In the genomic region with DNA sequence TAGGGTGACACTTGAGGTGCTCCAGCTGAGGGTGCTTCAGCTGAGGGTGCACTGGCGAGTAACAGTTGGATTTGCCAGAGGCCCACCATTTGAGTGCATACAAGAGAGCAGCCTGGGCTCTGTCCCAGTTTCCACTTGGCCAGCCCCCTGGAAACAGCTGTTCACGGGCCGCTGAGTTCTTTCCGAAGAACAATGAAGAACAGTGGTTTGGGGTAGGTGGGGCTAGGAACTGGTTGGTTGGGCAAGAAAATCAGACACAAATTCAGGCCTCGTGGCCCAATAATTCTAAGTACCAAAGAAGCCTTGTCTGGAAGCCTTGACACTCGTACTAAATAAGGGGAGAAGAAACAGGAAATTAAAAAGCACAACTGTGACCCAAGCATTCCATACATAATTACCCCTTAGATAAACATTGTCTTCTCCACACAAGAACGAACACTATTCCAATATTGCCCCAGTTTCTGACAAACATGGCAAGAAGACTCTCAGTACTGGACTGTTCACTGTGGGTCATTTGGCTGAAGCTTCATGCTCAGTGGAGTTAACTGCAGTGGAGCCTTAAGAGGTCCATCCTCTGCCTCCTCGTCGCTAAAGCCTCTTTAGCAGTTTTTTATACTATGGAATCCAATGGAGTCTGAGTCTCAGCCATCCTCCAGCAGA, we compare ENCODE assay signal across 10 mouse cellular contexts.
DNase-seq lines count a peak whose midpoint lies in the region; ATAC-seq and TF ChIP-seq lines count a peak whose summit lies in the region.
"Had no signal": no experiment of that assay in that cellular context is flagged by ENCODE, and none has a peak within 500 bp of the region (broad histone marks: within the 10 kb centered on the region; RNA-seq: fewer than 3 reads in every experiment).

No protein-coding gene starts in this region.

- H3K4me1 ChIP-seq in forebrain, embryonic 10.5 days: peaks cover 8% of the 10 kb centered on the region
- no peaks in the 10 kb centered on the region for H3K4me1 ChIP-seq in forebrain, postnatal 0 days (ENCODE audit: insufficient read depth)
- H3K4me1 ChIP-seq in lung, embryonic 15.5 days: peaks cover 10% of the 10 kb centered on the region
- H3K4me1 ChIP-seq: hindbrain, embryonic 15.5 days; midbrain, embryonic 12.5 days had no signal

- no peak overlapping the region for H3K9ac ChIP-seq in forebrain, postnatal 0 days
- no peak overlapping the region for H3K9ac ChIP-seq in lung, embryonic 15.5 days
- H3K9ac ChIP-seq: hindbrain, embryonic 15.5 days; midbrain, embryonic 12.5 days had no signal

- H3K36me3 ChIP-seq in forebrain, embryonic 10.5 days (replicated peaks): no peaks in the 10 kb centered on the region
- no peaks in the 10 kb centered on the region for H3K36me3 ChIP-seq in forebrain, postnatal 0 days (ENCODE audit: insufficient read depth)
- no peaks in the 10 kb centered on the region for H3K36me3 ChIP-seq in lung, embryonic 15.5 days
- H3K36me3 ChIP-seq: hindbrain, embryonic 15.5 days; midbrain, embryonic 12.5 days had no signal

- H3K27ac ChIP-seq in forebrain, embryonic 10.5 days: peak overlapping the region; percentile 26; the same call in 1 of the 2 replicates
- H3K27ac ChIP-seq in forebrain, postnatal 0 days (ENCODE audit: low read depth, low read length): no peak overlapping the region
- 0 out of 2 replicates have a peak overlapping the region, but pooled peaks have one; percentile 12 for H3K27ac ChIP-seq in lung, embryonic 15.5 days
- H3K27ac ChIP-seq: hindbrain, embryonic 15.5 days; midbrain, embryonic 12.5 days had no signal

- no peaks in the 10 kb centered on the region for H3K27me3 ChIP-seq in forebrain, embryonic 10.5 days (ENCODE audit: poor library complexity, severe bottlenecking)
- H3K27me3 ChIP-seq in forebrain, postnatal 0 days (ENCODE audit: insufficient read depth, low read length): no peaks in the 10 kb centered on the region
- no peaks in the 10 kb centered on the region for H3K27me3 ChIP-seq in lung, embryonic 15.5 days
- H3K27me3 ChIP-seq: hindbrain, embryonic 15.5 days had no signal

- H3K4me2 ChIP-seq in forebrain, postnatal 0 days (ENCODE audit: low read depth): no peak overlapping the region
- no peak overlapping the region for H3K4me2 ChIP-seq in lung, embryonic 15.5 days
- H3K4me2 ChIP-seq: hindbrain, embryonic 15.5 days; midbrain, embryonic 12.5 days had no signal

- no peaks in the 10 kb centered on the region for H3K9me3 ChIP-seq in forebrain, embryonic 10.5 days
- H3K9me3 ChIP-seq in forebrain, postnatal 0 days (ENCODE audit: low read length): no peaks in the 10 kb centered on the region
- no peaks in the 10 kb centered on the region for H3K9me3 ChIP-seq in lung, embryonic 15.5 days
- H3K9me3 ChIP-seq: hindbrain, embryonic 15.5 days; midbrain, embryonic 12.5 days had no signal

- ATAC-seq in forebrain, postnatal 0 days: no peak
- ATAC-seq in lung, embryonic 15.5 days (ENCODE audit: borderline replicate concordance, extremely low read depth, low FRiP score, low TSS enrichment): peak; percentile 74

- H3K4me3 ChIP-seq in forebrain, embryonic 10.5 days: no peak overlapping the region
- no peak overlapping the region for H3K4me3 ChIP-seq in forebrain, postnatal 0 days (ENCODE audit: low read depth, low read length)
- no peak overlapping the region for H3K4me3 ChIP-seq in lung, embryonic 15.5 days
- H3K4me3 ChIP-seq: hindbrain, embryonic 15.5 days; midbrain, embryonic 12.5 days had no signal

- DNase-seq in forebrain, embryonic 10.5 days (ENCODE audit: extremely low spot score, low spot score): no peak
- DNase-seq in forebrain, postnatal 0 days: no peak
- peak; percentile 62 for DNase-seq in fibroblast of lung, adult 2 months (ENCODE audit: low read depth)
- DNase-seq in kidney, adult 9 months: peak; percentile 27
- no peak for DNase-seq in thymus, postnatal 14 days
- no peak for DNase-seq in thymus, postnatal 4 days
- no peak for DNase-seq in cerebellum, postnatal 14 days

- WGBS in forebrain, embryonic 10.5 days: 64% methylated on average over 9 of the region's 9 CpGs
- 45% methylated on average over 9 of the region's 9 CpGs for WGBS in forebrain, postnatal 0 days
- WGBS in lung, embryonic 15.5 days: 28% methylated on average over 9 of the region's 9 CpGs

- no peak for TF ChIP-seq CTCF in forebrain, postnatal 0 days (IDR thresholded peaks at IDR 0.05; ENCODE audit: low read depth)

Comparison
In these comparisons a context has a peak if more than half of its experiments do, and no peak if none do; other contexts are left out.
1. DNase-seq: peak in fibroblast of lung, adult 2 months (single experiment) and kidney, adult 9 months (single experiment); none in forebrain, embryonic 10.5 days (single experiment), forebrain, postnatal 0 days (single experiment), thymus, postnatal 14 days (single experiment), thymus, postnatal 4 days (single experiment) and cerebellum, postnatal 14 days (0 of 2).